Mouse (Mus musculus): ENCODE results near the gene Wipf2.

The Wipf2 gene

GRCm38 (mm10) chr11:98854659-98855058 lies 8.8 kb upstream of the Wipf2 start:
- no peak for DNase-seq

- peak; percentile 85 for DNase-seq
These were observed 4.4 kb upstream of the Wipf2 start for GRCm38 (mm10) chr11:98858759-98859731.

DNA sequence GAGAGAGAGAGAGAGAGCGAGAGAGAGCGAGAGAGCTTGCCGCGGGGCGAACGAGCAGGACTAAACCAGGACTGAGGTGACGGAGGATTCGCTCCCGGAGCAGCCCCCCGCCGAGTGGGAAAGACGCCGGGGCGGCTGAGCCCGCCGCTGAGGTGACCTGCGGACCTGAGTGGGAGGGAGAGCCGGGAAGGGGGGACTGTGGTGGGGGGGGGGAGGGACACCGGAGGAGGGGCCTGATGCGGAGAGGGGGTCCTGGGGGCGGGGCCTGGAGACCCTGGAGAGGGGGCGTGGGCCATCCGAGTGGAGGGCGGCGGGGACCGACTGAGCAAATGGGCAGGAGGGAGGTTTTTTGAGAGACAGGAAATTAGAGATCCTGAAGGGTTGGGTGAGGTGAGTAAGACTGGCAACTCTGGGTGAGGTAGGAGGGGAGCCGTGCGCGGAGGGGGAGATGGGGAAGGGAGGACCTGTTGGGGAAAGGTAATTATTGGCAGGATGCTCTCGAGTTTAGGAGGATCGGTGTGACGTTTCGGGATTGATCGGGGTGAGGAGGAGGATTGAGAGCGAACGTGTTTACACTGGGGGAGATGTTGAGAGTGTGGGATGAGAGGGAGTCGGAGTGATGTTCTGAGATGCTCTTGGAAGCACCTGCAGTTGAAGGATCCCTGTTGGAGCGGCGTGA lies 452 bp downstream of the Wipf2 start:
- DNase-seq, result peak; percentile 53

GRCm38 (mm10) chr11:98867293-98867692 lies 3.9 kb downstream of the Wipf2 start:
- DNase-seq, result no peak

DNA sequence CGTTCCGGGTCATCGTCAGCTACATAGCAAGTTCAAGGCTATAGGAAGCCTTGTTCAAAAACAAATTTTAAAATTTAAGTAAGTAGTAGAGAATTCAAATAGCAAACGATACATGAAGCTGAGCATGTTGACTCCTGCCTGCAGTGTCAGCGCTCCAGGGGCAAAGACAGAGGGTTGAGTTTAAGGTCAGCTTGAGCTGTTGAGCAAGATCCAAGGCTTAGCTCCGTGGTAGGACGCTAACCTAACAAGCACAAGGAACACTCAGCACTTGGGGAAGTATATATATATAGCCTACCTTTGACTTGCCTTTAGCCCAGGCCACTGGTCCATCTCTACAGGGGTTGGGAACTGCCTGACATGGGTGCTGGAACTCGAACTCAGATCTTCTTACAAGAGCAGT lies 6.5 kb downstream of the Wipf2 start:
- no peak for DNase-seq

DNA sequence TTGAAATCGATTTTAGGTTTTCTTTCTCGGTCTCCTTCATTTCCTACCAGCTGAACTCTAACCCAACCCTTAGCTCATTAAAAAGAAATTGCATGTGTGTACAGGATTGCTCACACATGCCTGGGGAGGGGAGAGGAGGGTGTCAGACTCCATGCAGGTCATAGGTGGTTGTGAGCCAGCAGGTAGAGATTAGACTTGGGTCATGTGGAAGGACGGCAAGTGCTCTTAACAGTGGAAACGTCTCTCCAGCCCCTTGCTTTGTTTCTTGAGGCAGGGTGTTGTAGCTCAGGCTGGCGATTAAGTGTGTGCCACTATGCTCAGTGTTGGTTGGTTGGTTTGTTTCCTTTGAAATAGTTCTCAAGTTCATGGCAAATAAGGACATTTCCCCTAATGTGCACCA lies 7.4 kb downstream of the Wipf2 start:
- DNase-seq, result no peak

DNA sequence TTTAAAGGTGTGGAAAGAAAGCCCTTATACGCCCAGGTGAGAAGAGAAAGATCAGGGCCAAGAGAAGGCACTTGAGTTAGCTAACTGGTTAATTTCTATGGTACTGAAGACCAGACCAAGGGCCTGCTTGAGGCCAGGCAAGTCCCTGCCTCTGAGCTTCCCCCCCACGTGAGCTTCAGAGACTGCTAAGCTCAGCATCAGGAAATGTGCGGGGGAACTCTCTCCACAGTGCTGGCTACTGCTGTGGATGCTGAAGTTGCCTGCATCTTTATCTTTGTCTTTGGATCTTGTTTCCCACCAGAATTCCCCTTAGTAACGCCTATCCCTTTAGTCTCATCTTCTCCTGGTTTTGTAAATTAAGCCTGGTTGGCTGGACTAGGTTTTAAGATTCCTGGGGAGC lies 8.0 kb downstream of the Wipf2 start:
- DNase-seq, result no peak

DNA sequence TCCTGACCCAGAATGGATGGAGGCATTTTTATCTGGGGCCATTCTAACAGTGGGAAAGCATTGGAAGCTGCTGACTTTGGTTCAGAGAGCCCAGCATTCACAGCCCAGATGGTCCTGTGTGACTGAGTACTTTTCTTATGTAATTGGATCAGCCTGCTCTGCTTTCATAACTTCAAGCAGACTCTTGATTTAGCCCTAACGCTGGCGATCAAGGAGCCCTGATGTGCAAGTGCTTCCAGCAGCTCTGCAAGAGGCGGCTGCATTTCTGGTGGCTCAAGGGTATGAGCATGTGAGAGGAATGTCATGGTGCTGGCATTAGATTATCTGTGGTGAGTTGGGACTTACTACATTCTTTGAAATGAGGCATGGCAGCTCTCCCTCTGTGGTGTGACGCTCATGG lies 8.6 kb downstream of the Wipf2 start:
- peak; percentile 47 for DNase-seq

GRCm38 (mm10) chr11:98873900-98874299 lies 10.5 kb downstream of the Wipf2 start:
- DNase-seq, result no peak

DNA sequence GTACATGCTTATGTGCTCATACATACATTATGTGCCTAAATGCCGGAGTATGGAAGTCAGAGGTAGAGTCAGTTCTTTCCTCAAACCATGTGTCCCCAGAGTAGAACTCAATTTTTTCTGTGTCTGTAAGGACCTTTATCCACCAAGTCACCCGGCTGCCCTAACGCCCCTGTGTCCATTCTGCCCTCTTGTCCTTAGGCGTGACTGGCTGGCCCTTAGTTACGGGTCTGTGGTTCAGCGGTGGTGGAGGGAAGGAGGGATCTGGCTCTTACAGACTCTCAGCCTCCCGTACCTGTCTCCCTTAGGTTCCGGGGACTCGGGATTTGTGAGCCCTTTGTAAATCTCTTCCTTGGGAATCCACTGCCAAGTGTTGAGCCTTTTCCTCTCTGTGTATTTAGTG lies 13.6 kb downstream of the Wipf2 start:
- no peak for DNase-seq

- DNase-seq, result no peak
These were observed 24.3 kb downstream of the Wipf2 start for GRCm38 (mm10) chr11:98887703-98888102.

DNA sequence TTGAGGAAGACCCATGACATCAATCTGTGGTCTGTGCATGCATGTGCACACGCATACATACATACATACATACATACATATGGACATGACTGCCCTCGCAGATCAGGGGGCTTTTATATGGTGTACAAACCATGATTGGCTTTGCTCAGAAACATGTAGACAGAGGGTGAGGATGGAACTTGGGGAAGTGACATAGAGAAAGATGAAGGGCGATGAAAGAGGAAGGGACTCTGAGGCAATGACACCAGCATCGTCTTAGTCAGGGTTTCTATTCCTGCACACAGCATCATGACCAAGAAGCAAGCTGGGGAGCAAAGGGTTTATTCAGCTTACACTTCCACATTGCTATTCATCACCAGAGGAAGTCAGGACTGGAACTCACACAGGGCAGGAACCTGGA lies 25.6 kb downstream of the Wipf2 start:
- DNase-seq, result no peak

DNA sequence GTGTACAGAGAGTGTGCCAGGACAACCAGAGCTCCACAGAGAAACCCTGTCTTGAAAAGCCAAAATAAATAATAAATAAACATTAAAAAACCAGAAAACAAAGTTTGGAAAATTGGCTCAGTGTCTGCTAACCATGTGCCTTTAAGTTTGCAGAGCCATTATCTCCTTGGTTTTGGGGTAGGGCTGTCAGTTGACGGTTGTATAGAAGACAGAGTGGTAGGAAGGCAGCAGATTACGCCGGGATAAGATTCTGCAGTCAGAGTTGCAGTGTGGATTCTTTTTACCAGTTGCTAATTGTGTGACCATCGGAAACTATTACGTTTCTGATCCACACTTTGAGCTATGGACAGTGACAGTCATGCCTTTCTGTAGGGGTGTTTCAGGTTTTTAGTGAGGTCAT lies 26.5 kb downstream of the Wipf2 start:
- DNase-seq, result no peak

GRCm38 (mm10) chr11:98892426-98892825 lies 29.0 kb downstream of the Wipf2 start:
- DNase-seq, result no peak

DNA sequence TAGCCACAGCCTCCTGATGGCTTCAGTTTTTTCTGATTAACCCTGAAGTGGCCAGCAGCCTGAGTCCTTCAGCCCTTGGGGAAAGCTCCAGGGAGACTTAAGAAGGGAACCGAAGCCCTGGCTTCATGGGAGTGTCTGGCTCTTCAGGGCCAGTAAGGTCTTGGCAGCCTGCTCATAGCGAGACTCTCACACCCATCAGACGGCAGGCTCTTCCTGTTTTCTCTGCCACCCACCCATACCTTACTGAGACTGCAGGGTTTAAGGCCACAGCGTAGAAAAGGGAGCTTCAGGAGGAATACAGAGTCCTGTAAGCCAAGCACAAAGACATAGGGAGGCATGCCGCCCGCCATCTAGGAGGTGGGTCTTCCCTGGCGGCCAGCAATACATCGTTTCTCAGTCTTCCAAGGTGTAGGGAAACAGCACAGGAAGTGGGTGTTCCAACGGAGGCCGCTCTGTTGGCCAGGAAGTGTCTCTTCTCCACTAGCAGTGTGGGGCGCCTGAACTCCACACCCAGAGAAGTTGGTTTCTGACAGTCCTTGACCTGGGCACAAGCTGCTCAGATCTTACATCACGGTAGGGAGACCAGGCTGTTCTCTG lies 37.2 kb downstream of the Wipf2 start:
- DNase-seq, result no peak

DNA sequence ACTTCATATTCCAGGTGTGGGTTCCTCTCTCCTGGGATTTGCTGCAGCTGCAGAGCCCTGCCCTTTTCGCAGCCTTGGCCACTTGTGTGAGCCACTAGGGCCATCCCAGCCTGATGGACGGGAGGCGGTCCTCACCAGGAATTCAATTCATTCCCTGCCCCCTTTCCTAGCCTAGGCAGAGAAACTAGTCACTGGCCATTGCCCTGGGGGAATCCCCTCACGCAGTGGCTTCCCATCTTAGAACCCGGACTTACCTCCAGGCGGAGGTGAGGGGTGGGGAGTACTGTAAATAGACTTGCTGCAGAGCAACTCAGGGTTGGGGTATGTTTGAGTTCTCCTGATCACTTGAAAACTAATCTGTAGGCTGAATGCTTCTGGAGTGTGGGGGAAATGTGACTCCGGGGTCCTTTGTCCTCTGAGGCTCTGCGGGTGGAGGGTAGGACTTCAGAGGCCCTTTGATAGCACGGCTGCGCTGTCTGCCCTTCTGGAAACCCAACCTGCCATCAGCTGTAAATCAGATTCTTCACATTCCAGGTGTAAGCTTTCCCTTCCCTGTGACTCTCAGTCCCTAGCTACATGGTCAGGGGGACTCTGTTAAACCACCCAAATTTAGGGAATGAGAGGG lies 39.3 kb downstream of the Wipf2 start:
- DNase-seq, result no peak

DNA sequence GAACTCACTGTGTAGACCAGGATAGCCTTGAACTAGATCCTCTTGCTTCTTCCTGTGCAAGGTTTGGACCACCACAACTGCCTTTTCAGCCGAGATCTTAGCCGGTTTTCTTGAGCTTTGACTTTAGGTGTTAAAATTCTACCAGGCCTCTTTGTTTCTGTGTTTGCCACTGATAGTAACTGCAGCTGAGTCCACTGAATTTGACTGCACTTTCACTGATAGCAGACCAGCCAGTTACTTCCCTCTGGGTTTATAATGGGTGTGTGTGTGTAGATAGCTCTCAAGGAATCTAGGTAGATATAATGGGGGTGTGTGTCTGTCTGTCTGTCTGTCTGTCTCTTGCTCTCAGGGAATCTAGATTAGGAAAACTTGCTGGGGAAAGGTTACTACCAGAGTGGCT lies 41.1 kb downstream of the Wipf2 start:
- no peak for DNase-seq

- no peak for DNase-seq
These were observed 41.6 kb downstream of the Wipf2 start for GRCm38 (mm10) chr11:98905033-98905432.

DNA sequence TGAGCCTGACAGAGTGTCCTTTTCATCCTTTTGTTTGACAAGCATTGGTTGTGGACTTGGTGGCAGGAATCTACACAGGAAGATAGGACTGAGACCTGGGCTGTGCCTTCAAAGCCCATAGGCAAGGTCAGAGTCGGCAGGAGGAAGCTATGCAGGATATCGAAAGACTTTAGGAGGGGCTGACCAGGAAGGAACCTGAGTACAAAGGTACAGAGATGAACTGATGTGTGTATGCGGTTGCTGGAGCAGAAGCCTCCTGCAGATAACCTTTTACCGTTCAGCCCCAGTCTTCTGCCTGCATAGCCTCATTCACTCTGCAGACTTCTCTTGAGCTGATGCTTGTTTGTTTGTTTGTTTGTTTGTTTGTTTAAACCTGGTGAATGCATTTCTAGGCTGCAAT lies 42.1 kb downstream of the Wipf2 start:
- DNase-seq, result no peak

DNA sequence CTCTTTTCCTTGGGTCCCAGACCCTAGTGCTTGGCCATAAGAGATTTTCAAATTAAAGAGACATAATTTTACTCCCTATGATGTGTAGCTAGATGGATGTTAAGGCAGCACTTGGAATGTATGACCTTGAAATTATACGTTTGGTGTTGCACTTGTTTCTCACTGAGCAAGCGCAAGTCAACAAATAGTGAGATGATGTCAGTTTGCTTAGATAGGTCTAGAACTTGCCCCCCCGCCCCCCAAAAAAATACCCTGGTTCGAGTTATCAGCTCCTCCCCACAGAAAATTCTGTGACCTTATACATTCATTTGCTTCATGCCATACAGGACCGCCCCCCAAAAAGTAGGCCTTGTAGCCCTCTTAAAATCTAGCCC lies 43.6 kb downstream of the Wipf2 start:
- no peak for DNase-seq

DNA sequence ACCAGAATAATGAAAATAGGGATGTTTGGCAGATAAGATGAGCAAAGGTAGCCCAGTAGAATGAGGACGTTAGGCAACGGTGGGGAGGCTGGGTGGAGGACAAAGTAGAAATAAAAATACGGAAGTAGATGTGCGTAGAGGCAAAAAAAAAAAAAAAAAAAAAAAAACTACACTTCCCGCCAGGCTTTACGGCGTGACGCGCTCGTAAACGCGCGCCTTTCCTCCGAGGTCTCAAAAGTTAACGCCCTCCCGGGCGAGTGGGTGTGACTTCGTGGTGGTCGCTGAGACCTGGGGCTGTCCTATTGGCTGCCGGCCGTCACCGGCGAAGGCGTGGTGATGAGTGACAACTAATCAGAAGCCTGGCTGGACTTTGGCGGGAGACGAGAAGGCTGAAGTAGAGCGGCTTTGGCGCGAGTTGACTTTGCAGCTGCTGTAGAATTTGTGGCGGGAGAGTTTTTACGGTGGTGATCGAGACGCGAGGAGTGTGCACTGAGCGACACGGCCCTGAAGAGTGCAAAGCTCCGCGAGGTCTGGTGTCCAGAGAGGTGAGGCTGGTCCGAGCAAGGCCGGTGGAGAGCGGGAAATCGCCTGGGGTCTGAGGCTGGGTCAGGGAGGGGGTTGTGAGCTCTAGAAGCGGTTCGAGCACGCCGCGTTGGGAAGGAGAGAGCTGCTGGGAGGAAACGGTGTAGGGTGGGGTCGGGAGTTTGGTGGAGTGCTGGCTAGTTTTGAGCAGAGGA lies 44.2 kb downstream of the Wipf2 start, which contains the start of gene Cdc6:
Gene Cdc6 (plus strand): TSS at position 365 of the 737 bp plus-strand sequence.
- DNase-seq, result peak; percentile 86

DNA sequence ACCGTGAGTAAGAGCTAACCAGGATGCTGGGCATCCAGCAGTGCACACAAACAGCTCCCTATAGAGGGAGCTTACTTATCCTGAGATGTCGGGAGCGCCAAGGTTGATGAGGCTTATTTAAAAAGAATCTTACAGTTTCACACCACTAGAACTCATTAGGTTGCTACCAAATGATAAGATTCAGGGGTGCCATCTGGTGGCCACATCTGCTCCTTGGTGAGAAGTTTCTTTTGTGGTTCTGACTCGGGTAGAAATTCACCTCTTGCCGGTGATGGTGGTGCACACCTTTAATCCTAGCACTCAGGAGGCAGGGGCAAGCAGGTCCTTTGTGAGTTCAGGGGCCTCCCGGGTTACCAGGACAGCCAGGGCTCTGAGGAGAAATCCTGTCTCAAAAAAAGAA lies 46.2 kb downstream of the Wipf2 start:
- peak; percentile 57 for DNase-seq

- no peak for DNase-seq
These were observed 47.0 kb downstream of the Wipf2 start for GRCm38 (mm10) chr11:98910415-98910814.
